Mouse (Mus musculus): ENCODE data around the gene Gm49380.
A peak's percentile ranks its signal among the peaks of the same experiment; 100 is the strongest.
"Not testable (repeated sequence)": the region's sequence is repeated elsewhere in the genome, so short reads cannot be mapped to it uniquely, and the experiment has no call there.

Gene Gm49380

GRCm38 (mm10) chr9:44125026-44125425 is 11.7 kb upstream of the Gm49380 start:
- DNase-seq = no peak

- DNase-seq = no peak
Measured at GRCm38 (mm10) chr9:44124317-44124716, 11.0 kb upstream of the Gm49380 start.

- DNase-seq = no peak
Measured at GRCm38 (mm10) chr9:44119948-44120465, 6.7 kb upstream of the Gm49380 start.

GRCm38 (mm10) chr9:44119011-44119410 is 5.7 kb upstream of the Gm49380 start:
- peak; percentile 46 for DNase-seq

GRCm38 (mm10) chr9:44116182-44116581 is 2.9 kb upstream of the Gm49380 start:
- DNase-seq = no peak

GRCm38 (mm10) chr9:44115599-44115998 is 2.3 kb upstream of the Gm49380 start:
- no peak for DNase-seq

GRCm38 (mm10) chr9:44114453-44114852 is 1.2 kb upstream of the Gm49380 start:
- DNase-seq = no peak

GRCm38 (mm10) chr9:44111909-44112308 is 1.4 kb downstream of the Gm49380 start:
- not testable (repeated sequence) for DNase-seq

GRCm38 (mm10) chr9:44109360-44110095 is 3.8 kb downstream of the Gm49380 start:
- peak; percentile 83 for DNase-seq

- DNase-seq = no peak
Measured at GRCm38 (mm10) chr9:44108269-44109055, 4.8 kb downstream of the Gm49380 start.

GRCm38 (mm10) chr9:44107557-44108179 is 5.6 kb downstream of the Gm49380 start:
- DNase-seq = peak; percentile 76

GRCm38 (mm10) chr9:44107110-44107509 is 6.2 kb downstream of the Gm49380 start, which contains the start of gene C1qtnf5:
Gene C1qtnf5, plus strand, starts transcription at chr9:44107245.
- DNase-seq = peak; percentile 78

GRCm38 (mm10) chr9:44106596-44106995 is 6.7 kb downstream of the Gm49380 start:
- DNase-seq = no peak

GRCm38 (mm10) chr9:44106182-44106581 is 7.1 kb downstream of the Gm49380 start:
- DNase-seq = no peak

- DNase-seq = no peak
Measured at GRCm38 (mm10) chr9:44105781-44106180, 7.5 kb downstream of the Gm49380 start.

- DNase-seq = no peak
Measured at GRCm38 (mm10) chr9:44104881-44105280, 8.4 kb downstream of the Gm49380 start.

GRCm38 (mm10) chr9:44101490-44101889 is 11.8 kb downstream of the Gm49380 start, which contains the start of gene Mfrp:
Gene Mfrp, plus strand, starts transcription at chr9:44101729.
- no peak for DNase-seq

GRCm38 (mm10) chr9:44096536-44096935 is 16.8 kb downstream of the Gm49380 start:
- DNase-seq = peak; percentile 48

- DNase-seq = no peak
Measured at GRCm38 (mm10) chr9:44095781-44096180, 17.5 kb downstream of the Gm49380 start.

GRCm38 (mm10) chr9:44094737-44095136 is 18.6 kb downstream of the Gm49380 start:
- no peak for DNase-seq

GRCm38 (mm10) chr9:44093612-44094503 is 19.4 kb downstream of the Gm49380 start:
- peak; percentile 78 for DNase-seq

Data from right cerebral cortex, postnatal 4 days (tissue).